Mouse (Mus musculus): ENCODE data around the gene Siae. TPM values are rescaled to one million over a fixed set of nuclear protein-coding genes. Genes with fewer than 3 reads are reported as not detected.

The Siae gene
- total and polyA plus RNA-seq, 3 experiments: 7.7 to 8.2 (median 7.7) TPM

- intact Hi-C loops (cut with DNase I): loop anchor here (1.0 to 2.0 kb wide), 3 partner anchors 15 to 129 kb away; partner anchors contain the start of gene Robo4
- H3K9ac ChIP-seq (ENCODE audit: low read depth, low read length): peak overlapping the region; percentile 83
- peak; percentile 74 for TF ChIP-seq CTCF (IDR thresholded peaks at IDR 0.05)
- peak; percentile 58 for TF ChIP-seq POLR2A (IDR thresholded peaks at IDR 0.05; ENCODE audit: insufficient read depth, low read depth, low read length)
- peak; percentile 74 for TF ChIP-seq EP300 (IDR thresholded peaks at IDR 0.05; ENCODE audit: insufficient read depth, low read depth, low read length)
- H3K36me3 ChIP-seq (ENCODE audit: control insufficient read depth, insufficient read depth, low read length): peaks cover 25% of the 10 kb centered on the region
- no peaks in the 10 kb centered on the region for H3K27me3 ChIP-seq (ENCODE audit: control insufficient read depth, insufficient read depth, low read length)
- no peaks in the 10 kb centered on the region for H3K79me2 ChIP-seq (replicated peaks; ENCODE audit: control insufficient read depth, insufficient read depth, low read length)
- H3K4me3 ChIP-seq: peak overlapping the region; percentile 71
- peak overlapping the region; percentile 93 for H3K27ac ChIP-seq
- peaks cover 11% of the 10 kb centered on the region for H3K4me1 ChIP-seq (ENCODE audit: control insufficient read depth, insufficient read depth, low read length)
- DNase-seq: peak; percentile 83 to 89
- 3% methylated on average over 30 of the region's 32 CpGs for WGBS
Observed at GRCm38 (mm10) chr9:37530031-37530887, 25.2 kb upstream of the Siae start.

- no peaks in the 10 kb centered on the region for H3K27me3 ChIP-seq (ENCODE audit: control insufficient read depth, insufficient read depth, low read length)
- H3K79me2 ChIP-seq (replicated peaks; ENCODE audit: control insufficient read depth, insufficient read depth, low read length): no peaks in the 10 kb centered on the region
- peak; percentile 74 for TF ChIP-seq CTCF (IDR thresholded peaks at IDR 0.05)
- TF ChIP-seq POLR2A (IDR thresholded peaks at IDR 0.05; ENCODE audit: insufficient read depth, low read depth, low read length): peak; percentile 14; the same call in 1 of the 2 replicates
- no peak for TF ChIP-seq EP300 (IDR thresholded peaks at IDR 0.05; ENCODE audit: insufficient read depth, low read depth, low read length)
- peaks cover 33% of the 10 kb centered on the region for H3K36me3 ChIP-seq (ENCODE audit: control insufficient read depth, insufficient read depth, low read length)
- 5% methylated on average over 31 of the region's 31 CpGs for WGBS
- intact Hi-C loops (cut with DNase I): loop anchor here (1.0 to 2.0 kb wide), 3 partner anchors 14 to 130 kb away; partner anchors contain the start of gene Robo4
- peak; percentile 67 to 71 for DNase-seq
- peak overlapping the region; percentile 83 for H3K9ac ChIP-seq (ENCODE audit: low read depth, low read length)
- peak overlapping the region; percentile 71 for H3K4me3 ChIP-seq
- H3K4me1 ChIP-seq (ENCODE audit: control insufficient read depth, insufficient read depth, low read length): peaks cover 12% of the 10 kb centered on the region
- peak overlapping the region; percentile 93 for H3K27ac ChIP-seq
Observed at GRCm38 (mm10) chr9:37530888-37531705, 24.4 kb upstream of the Siae start.

GRCm38 (mm10) chr9:37536851-37537250, 18.6 kb upstream of the Siae start:
- intact Hi-C loops (cut with DNase I): no loop called here
- Histone ChIP-seq H3K79me2 (replicated peaks; ENCODE audit: control insufficient read depth, insufficient read depth, low read length) (no peaks in the 10 kb centered on the region), H3K27ac (peak overlapping the region; percentile 0), H3K9ac (ENCODE audit: low read depth, low read length) (no peak overlapping the region), H3K4me1 (ENCODE audit: control insufficient read depth, insufficient read depth, low read length) (peaks cover 39% of the 10 kb centered on the region), H3K36me3 (ENCODE audit: control insufficient read depth, insufficient read depth, low read length) (peaks cover 77% of the 10 kb centered on the region), H3K27me3 (ENCODE audit: control insufficient read depth, insufficient read depth, low read length) (no peaks in the 10 kb centered on the region), H3K4me3 (no peak overlapping the region)
- DNase-seq: no peak
- 59% methylated on average over 4 of the region's 4 CpGs for WGBS
- no peak for TF ChIP-seq POLR2A (IDR thresholded peaks at IDR 0.05; ENCODE audit: insufficient read depth, low read depth, low read length)

GRCm38 (mm10) chr9:37537658-37538250, 17.7 kb upstream of the Siae start:
- TF ChIP-seq POLR2A (IDR thresholded peaks at IDR 0.05; ENCODE audit: insufficient read depth, low read depth, low read length) (no peak), EP300 (IDR thresholded peaks at IDR 0.05; ENCODE audit: insufficient read depth, low read depth, low read length) (no peak), CTCF (IDR thresholded peaks at IDR 0.05) (no peak)
- peaks cover 79% of the 10 kb centered on the region for H3K36me3 ChIP-seq (ENCODE audit: control insufficient read depth, insufficient read depth, low read length)
- H3K4me3 ChIP-seq: peak overlapping the region; percentile 13; the same call in 1 of the 2 replicates
- H3K9ac ChIP-seq (ENCODE audit: low read depth, low read length): no peak overlapping the region; the same call in 1 of the 2 replicates
- intact Hi-C loops (cut with DNase I): no loop called here
- H3K4me1 ChIP-seq (ENCODE audit: control insufficient read depth, insufficient read depth, low read length): peaks cover 42% of the 10 kb centered on the region
- H3K27me3 ChIP-seq (ENCODE audit: control insufficient read depth, insufficient read depth, low read length): no peaks in the 10 kb centered on the region
- no peak for DNase-seq
- no peaks in the 10 kb centered on the region for H3K79me2 ChIP-seq (replicated peaks; ENCODE audit: control insufficient read depth, insufficient read depth, low read length)
- peak overlapping the region; percentile 59 for H3K27ac ChIP-seq
- WGBS: 37% methylated on average over 5 of the region's 5 CpGs

- H3K79me2 ChIP-seq (replicated peaks; ENCODE audit: control insufficient read depth, insufficient read depth, low read length): no peaks in the 10 kb centered on the region
- WGBS: 59% methylated on average over 23 of the region's 23 CpGs
Observed at GRCm38 (mm10) chr9:37539170-37540025, 16.1 kb upstream of the Siae start, which contains the start of gene Vsig2. TSS of gene Vsig2 (plus strand) at chr9:37539255.

More at GRCm38 (mm10) chr9:37539170-37540025, 16.1 kb upstream of the Siae start, which contains the start of gene Vsig2:
- H3K9ac ChIP-seq (ENCODE audit: low read depth, low read length): no peak within 1 kb of the TSS
- H3K4me3 ChIP-seq: no peak within 1 kb of the TSS
- TF ChIP-seq EP300 (IDR thresholded peaks at IDR 0.05; ENCODE audit: insufficient read depth, low read depth, low read length): no peak
- no peak for TF ChIP-seq CTCF (IDR thresholded peaks at IDR 0.05)
- peaks cover 67% of the 10 kb centered on the region for H3K36me3 ChIP-seq (ENCODE audit: control insufficient read depth, insufficient read depth, low read length)
- intact Hi-C loops (cut with DNase I): no loop called here
- no peak for DNase-seq
- no peaks in the 10 kb centered on the region for H3K27me3 ChIP-seq (ENCODE audit: control insufficient read depth, insufficient read depth, low read length)
- H3K27ac ChIP-seq: peak within 1 kb of the TSS; percentile 59; the same call in 1 of the 2 replicates
- H3K4me1 ChIP-seq (ENCODE audit: control insufficient read depth, insufficient read depth, low read length): peaks cover 37% of the 10 kb centered on the region

Measured in heart, adult 2 months (tissue).